Mouse (Mus musculus): ENCODE measurements at regions not wholly inside any gene's neighbourhood (a gene's known extent, or its start where the extent isn't known, plus 50 kb on each side); places are given as distances from the start of the nearest gene placed in this dataset.
A peak's percentile ranks its signal among the peaks of the same experiment; 100 is the strongest.

DNA sequence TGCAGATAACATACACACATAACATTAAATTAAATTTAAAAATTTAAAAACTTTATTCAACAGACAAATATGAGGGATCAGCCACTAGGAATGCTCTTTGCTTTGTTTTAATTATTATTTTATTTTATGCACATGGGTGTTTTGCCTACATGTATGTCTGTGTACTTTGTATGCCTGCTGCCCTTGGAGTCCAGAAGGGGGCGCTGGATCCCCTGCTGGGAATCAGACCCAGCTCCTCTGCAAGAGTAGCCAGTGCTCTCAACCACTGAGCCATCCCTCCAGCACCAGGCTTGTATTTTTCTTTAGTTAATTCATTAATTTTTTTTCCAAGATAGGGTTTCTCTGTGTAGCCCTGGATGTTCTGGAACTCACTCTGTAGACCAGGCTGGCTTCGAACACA, 62.7 kb upstream of the Cecr2 start:
- Histone ChIP-seq H3K27me3 (replicated peaks) (no peaks in the 10 kb centered on the region), H3K79me2 (replicated peaks; ENCODE audit: control insufficient read depth, extremely low read depth, insufficient read depth, poor library complexity, severe bottlenecking) (no peaks in the 10 kb centered on the region), H3K4me1 (ENCODE audit: control insufficient read depth in 1 of 2, insufficient read depth in 2 of 2) (peaks cover 0 to 11% of the 10 kb centered on the region in 2 experiments; a peak in 2 of 4 replicates), H3K4me2 (ENCODE audit: insufficient read depth, low read depth, poor library complexity, severe bottlenecking) (no peak overlapping the region), H3K9ac (ENCODE audit: insufficient read depth, low read depth) (no peak overlapping the region), H3K36me3 (replicated peaks in 1 of 2; ENCODE audit: control insufficient read depth in 1 of 2, insufficient read depth in 1 of 2, low read length in 1 of 2) (no peaks in the 10 kb centered on the region), H3K4me3 (replicated peaks in 1 of 3; ENCODE audit: low read depth in 2 of 3, low read length in 2 of 3, poor library complexity in 1 of 3) (no peak overlapping the region), H3K27ac (ENCODE audit: insufficient read depth, low read depth) (no peak overlapping the region), H3K9me3 (replicated peaks; ENCODE audit: low read length) (peaks cover 5% of the 10 kb centered on the region)
- in situ Hi-C loops (cut with MboI; ENCODE audit: low pct_ligation_motif_present, low pct_unique_long_range_greater_than_20kb, low sequenced_read_pairs), result no loop called here
- dilution Hi-C loops (cut with MboI; ENCODE audit: extremely low pct_ligation_motif_present, extremely low pct_unique_long_range_greater_than_20kb, low sequenced_read_pairs), result no loop called here
- no peak for TF ChIP-seq NELFE (IDR thresholded peaks at IDR 0.05; ENCODE audit: low read depth, low read length)
- TF ChIP-seq KAT2A (IDR thresholded peaks at IDR 0.05; ENCODE audit: insufficient replicate concordance, low read length), result no peak
- peak; percentile 80 for TF ChIP-seq SMC3 (IDR thresholded peaks at IDR 0.05; ENCODE audit: low read depth, low read length)
- peak; percentile 64 for TF ChIP-seq RAD21 (IDR thresholded peaks at IDR 0.05; ENCODE audit: low read depth, low read length)
- TF ChIP-seq MYC (IDR thresholded peaks at IDR 0.05; ENCODE audit: low read depth, low read length), result no peak
- TF ChIP-seq CTCF (conservative IDR thresholded peaks at IDR 0.05 in 1 of 2, IDR thresholded peaks at IDR 0.05 in 1 of 2; ENCODE audit: low read depth in 2 of 2, low read length in 2 of 2), result peak; percentile 35 to 75; a peak in 3 of 4 replicates
- DNase-seq (ENCODE audit: extremely low read depth), result peak; percentile 60

DNA sequence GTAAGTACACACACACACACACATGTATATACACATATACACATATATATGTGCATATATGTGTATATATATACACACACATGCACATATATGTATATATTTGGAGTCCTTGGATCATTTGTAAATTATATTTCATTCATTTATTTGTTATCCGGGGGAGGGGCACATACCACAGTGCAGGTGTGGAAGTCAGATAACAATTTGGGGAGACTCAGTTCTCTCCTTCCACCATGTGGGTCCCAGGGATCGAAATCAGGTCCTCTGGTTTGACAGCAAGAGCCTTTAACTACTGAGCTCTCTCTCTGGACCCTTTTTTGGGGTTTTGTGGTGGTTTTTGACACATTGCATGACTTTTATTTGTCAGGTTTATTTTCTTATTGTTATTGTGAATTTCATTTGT, 65.8 kb upstream of the Cecr2 start:
- no peak for DNase-seq (ENCODE audit: extremely low read depth)
- H3K36me3 ChIP-seq (replicated peaks in 1 of 2; ENCODE audit: control insufficient read depth in 1 of 2, insufficient read depth in 1 of 2, low read length in 1 of 2), result no peaks in the 10 kb centered on the region
- H3K79me2 ChIP-seq (replicated peaks; ENCODE audit: control insufficient read depth, extremely low read depth, insufficient read depth, poor library complexity, severe bottlenecking), result no peaks in the 10 kb centered on the region
- TF ChIP-seq JUND (conservative IDR thresholded peaks at IDR 0.05; ENCODE audit: low read depth, low read length), result no peak
- no peak for TF ChIP-seq NRF1 (IDR thresholded peaks at IDR 0.05; ENCODE audit: low read depth, low read length)
- no peak for TF ChIP-seq NELFE (IDR thresholded peaks at IDR 0.05; ENCODE audit: low read depth, low read length)
- TF ChIP-seq POLR2A (IDR thresholded peaks at IDR 0.05; ENCODE audit: low read depth, low read length), result no peak
- no peak for TF ChIP-seq CHD1 (IDR thresholded peaks at IDR 0.05; ENCODE audit: low read depth, low read length)
- no peak for TF ChIP-seq RCOR1 (conservative IDR thresholded peaks at IDR 0.05; ENCODE audit: low read depth, low read length)
- no peak for TF ChIP-seq CHD2 (IDR thresholded peaks at IDR 0.05; ENCODE audit: low read length)
- no peak overlapping the region for H3K9ac ChIP-seq (ENCODE audit: insufficient read depth, low read depth)
- peaks cover 3 to 23% of the 10 kb centered on the region in 2 experiments; a peak in 3 of 4 replicates for H3K4me1 ChIP-seq (ENCODE audit: control insufficient read depth in 1 of 2, insufficient read depth in 2 of 2)
- in situ Hi-C loops (cut with MboI; ENCODE audit: low pct_ligation_motif_present, low pct_unique_long_range_greater_than_20kb, low sequenced_read_pairs), result no loop called here
- no peaks in the 10 kb centered on the region for H3K27me3 ChIP-seq (replicated peaks)
- H3K27ac ChIP-seq (ENCODE audit: insufficient read depth, low read depth), result no peak overlapping the region
- peaks cover 5% of the 10 kb centered on the region for H3K9me3 ChIP-seq (replicated peaks; ENCODE audit: low read length)
- dilution Hi-C loops (cut with MboI; ENCODE audit: extremely low pct_ligation_motif_present, extremely low pct_unique_long_range_greater_than_20kb, low sequenced_read_pairs), result no loop called here
- H3K4me2 ChIP-seq (ENCODE audit: insufficient read depth, low read depth, poor library complexity, severe bottlenecking), result no peak overlapping the region
- H3K4me3 ChIP-seq (replicated peaks in 1 of 3; ENCODE audit: low read depth in 2 of 3, low read length in 2 of 3, poor library complexity in 1 of 3), result no peak overlapping the region

DNA sequence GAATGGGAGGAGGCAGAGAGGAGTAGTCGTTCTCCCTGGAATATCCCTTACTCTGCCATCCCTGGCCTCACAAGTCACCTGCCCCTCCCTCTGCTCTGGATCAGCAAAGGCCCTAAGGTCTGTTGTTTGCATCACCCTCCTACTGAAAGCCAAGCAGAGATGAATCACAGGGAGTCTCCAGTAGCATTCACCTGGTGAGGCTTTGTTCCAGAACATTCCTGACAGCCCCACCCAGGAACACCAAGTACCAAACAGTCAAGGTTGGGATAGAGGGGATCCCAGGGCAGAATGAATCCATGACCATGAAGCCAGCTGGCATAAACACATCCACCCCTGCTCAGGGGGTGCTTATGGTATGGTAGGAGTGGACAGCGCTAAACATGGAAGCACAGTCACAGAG, 67.4 kb upstream of the Hdhd5 start:
- no peak overlapping the region for H3K4me2 ChIP-seq (ENCODE audit: insufficient read depth, low read depth, poor library complexity, severe bottlenecking)
- no peaks in the 10 kb centered on the region for H3K79me2 ChIP-seq (replicated peaks; ENCODE audit: control insufficient read depth, extremely low read depth, insufficient read depth, poor library complexity, severe bottlenecking)
- no peaks in the 10 kb centered on the region for H3K27me3 ChIP-seq (replicated peaks)
- no peak overlapping the region for H3K27ac ChIP-seq (ENCODE audit: insufficient read depth, low read depth)
- peaks cover 5 to 16% of the 10 kb centered on the region in 2 experiments for H3K4me1 ChIP-seq (ENCODE audit: control insufficient read depth in 1 of 2, insufficient read depth in 2 of 2)
- no peaks in the 10 kb centered on the region for H3K36me3 ChIP-seq (replicated peaks in 1 of 2; ENCODE audit: control insufficient read depth in 1 of 2, insufficient read depth in 1 of 2, low read length in 1 of 2)
- TF ChIP-seq MYC (IDR thresholded peaks at IDR 0.05; ENCODE audit: low read depth, low read length) (no peak), USF2 (conservative IDR thresholded peaks at IDR 0.05; ENCODE audit: low read depth, low read length) (no peak), ZC3H11A (IDR thresholded peaks at IDR 0.05; ENCODE audit: low read depth, low read length) (no peak)
- DNase-seq (ENCODE audit: extremely low read depth), result no peak
- dilution Hi-C loops (cut with MboI; ENCODE audit: extremely low pct_ligation_motif_present, extremely low pct_unique_long_range_greater_than_20kb, low sequenced_read_pairs) (no loop called here), in situ Hi-C loops (cut with MboI; ENCODE audit: low pct_ligation_motif_present, low pct_unique_long_range_greater_than_20kb, low sequenced_read_pairs) (no loop called here)
- H3K9me3 ChIP-seq (replicated peaks; ENCODE audit: low read length), result peaks cover 5% of the 10 kb centered on the region
- no peak overlapping the region for H3K9ac ChIP-seq (ENCODE audit: insufficient read depth, low read depth)
- H3K4me3 ChIP-seq (replicated peaks in 1 of 3; ENCODE audit: low read depth in 2 of 3, low read length in 2 of 3, poor library complexity in 1 of 3), result no peak overlapping the region

All from CH12.LX (cell line).